In genomic region chr15:80457984-80458383, GRCm38 (mm10) we compare ENCODE assay signal across 21 mouse cellular contexts.
DNase-seq lines count a peak whose midpoint lies in the region; ATAC-seq lines count a peak whose summit lies in the region.
"Had no signal": no experiment of that assay in that cellular context is flagged by ENCODE, and none has a peak within 500 bp of the region (broad histone marks: within the 10 kb centered on the region; RNA-seq: fewer than 3 reads in every experiment).

No protein-coding gene starts in this region.

- no peaks in the 10 kb centered on the region for H3K27me3 ChIP-seq in midbrain, embryonic 14.5 days (ENCODE audit: control insufficient read depth, insufficient read depth, low read length)
- peaks cover 38% of the 10 kb centered on the region for H3K27me3 ChIP-seq in forebrain, embryonic 13.5 days
- H3K27me3 ChIP-seq: intestine, embryonic 15.5 days had no signal

- WGBS in midbrain, embryonic 14.5 days = 93% methylated on average over 3 of the region's 3 CpGs
- 98% methylated on average over 3 of the region's 3 CpGs for WGBS in forebrain, embryonic 13.5 days

- H3K9me3 ChIP-seq in midbrain, embryonic 14.5 days (ENCODE audit: control insufficient read depth, low read length) = no peaks in the 10 kb centered on the region
- no peaks in the 10 kb centered on the region for H3K9me3 ChIP-seq in forebrain, embryonic 13.5 days (replicated peaks)
- H3K9me3 ChIP-seq: heart, embryonic 10.5 days; intestine, embryonic 15.5 days; midbrain, embryonic 13.5 days had no signal

- no peak overlapping the region for H3K4me3 ChIP-seq in midbrain, embryonic 14.5 days (replicated peaks; ENCODE audit: low read depth, low read length)
- H3K4me3 ChIP-seq in forebrain, embryonic 13.5 days = no peak overlapping the region
- H3K4me3 ChIP-seq: heart, embryonic 10.5 days; intestine, embryonic 15.5 days; midbrain, embryonic 13.5 days had no signal

- no peaks in the 10 kb centered on the region for H3K36me3 ChIP-seq in midbrain, embryonic 14.5 days (ENCODE audit: control insufficient read depth, insufficient read depth, low read length)
- no peaks in the 10 kb centered on the region for H3K36me3 ChIP-seq in forebrain, embryonic 13.5 days (ENCODE audit: poor library complexity, severe bottlenecking)
- H3K36me3 ChIP-seq: heart, embryonic 10.5 days; intestine, embryonic 15.5 days; midbrain, embryonic 13.5 days had no signal

- no peak overlapping the region for H3K27ac ChIP-seq in midbrain, embryonic 14.5 days (replicated peaks; ENCODE audit: low read depth, low read length)
- H3K27ac ChIP-seq in forebrain, embryonic 13.5 days = no peak overlapping the region
- H3K27ac ChIP-seq: heart, embryonic 10.5 days; intestine, embryonic 15.5 days; kidney, postnatal 0 days; midbrain, embryonic 13.5 days; stomach, postnatal 0 days had no signal

- peaks cover 7% of the 10 kb centered on the region; the same call in 1 of the 2 replicates for H3K4me1 ChIP-seq in midbrain, embryonic 14.5 days (ENCODE audit: control insufficient read depth, insufficient read depth, low read length)
- peaks cover 36% of the 10 kb centered on the region for H3K4me1 ChIP-seq in forebrain, embryonic 13.5 days

- H3K9ac ChIP-seq in midbrain, embryonic 14.5 days (replicated peaks; ENCODE audit: low read length) = no peak overlapping the region
- no peak overlapping the region for H3K9ac ChIP-seq in forebrain, embryonic 13.5 days
- H3K9ac ChIP-seq: intestine, embryonic 15.5 days; lung, embryonic 14.5 days; midbrain, embryonic 13.5 days had no signal

- DNase-seq in 416B (ENCODE audit: low read depth) = peak; percentile 41
- peak; percentile 54 for DNase-seq in CD4-positive, CD25-positive, alpha-beta regulatory T cell, adult 2 months (ENCODE audit: low read depth, low spot score)
- peak; percentile 5 to 56 for DNase-seq in natural killer cell, adult 2 months (ENCODE audit: low spot score in 2 of 2)
- no peak for DNase-seq in right cerebral cortex, postnatal 14 days
- DNase-seq in right cerebral cortex, postnatal 25 days = no peak
- no peak for DNase-seq in midbrain, embryonic 14.5 days
- DNase-seq: adrenal gland, postnatal 36 days; cerebellum, adult 11-12 months; gastrocnemius, postnatal 10 days; heart, postnatal 4 days; liver; lung, embryonic 14.5 days; right cerebral cortex, adult 18-20 months had no signal

- H3K4me2 ChIP-seq in midbrain, embryonic 14.5 days (ENCODE audit: low read length) = no peak overlapping the region
- H3K4me2 ChIP-seq in forebrain, embryonic 13.5 days = no peak overlapping the region
- H3K4me2 ChIP-seq: intestine, embryonic 15.5 days; lung, embryonic 14.5 days; midbrain, embryonic 13.5 days had no signal

- peak; percentile 80 for ATAC-seq in granulocyte monocyte progenitor cell, adult 5-6 weeks (replicated peaks; ENCODE audit: poor library complexity, severe bottlenecking)
- no peak for ATAC-seq in midbrain, embryonic 14.5 days (ENCODE audit: low FRiP score, low TSS enrichment)
- no peak for ATAC-seq in forebrain, embryonic 13.5 days
- ATAC-seq: forebrain, embryonic 14.5 days; intestine, embryonic 15.5 days; midbrain, embryonic 13.5 days had no signal

Comparison
In these comparisons a context has a peak if more than half of its experiments do, and no peak if none do; other contexts are left out.
1. DNase-seq: peak in 416B (single experiment), CD4-positive, CD25-positive, alpha-beta regulatory T cell, adult 2 months (single experiment) and natural killer cell, adult 2 months (2 of 2); none in right cerebral cortex, postnatal 14 days (single experiment), right cerebral cortex, postnatal 25 days (single experiment) and midbrain, embryonic 14.5 days (single experiment).